Mouse (Mus musculus) G1E (cell line): ENCODE measurements around the gene Rgs3.

Experiments
- CTCF ChIP-seq: IDR thresholded peaks from 2 replicates; pipeline ENCODE4 v1.5.1; 2012; ENCODE audit warnings: low read depth, low read length, inconsistent platforms, mixed read lengths
- GATA1 ChIP-seq: IDR thresholded peaks from 2 replicates; pipeline ENCODE4 v1.6.1; 2012; ENCODE audit warnings: borderline replicate concordance, low read length, inconsistent platforms, mixed read lengths
- TAL1 ChIP-seq: conservative IDR thresholded peaks from 2 replicates; pipeline ENCODE4 v1.6.1; 2012; ENCODE audit warnings: low read depth, low read length, inconsistent platforms, mixed read lengths

DNA sequence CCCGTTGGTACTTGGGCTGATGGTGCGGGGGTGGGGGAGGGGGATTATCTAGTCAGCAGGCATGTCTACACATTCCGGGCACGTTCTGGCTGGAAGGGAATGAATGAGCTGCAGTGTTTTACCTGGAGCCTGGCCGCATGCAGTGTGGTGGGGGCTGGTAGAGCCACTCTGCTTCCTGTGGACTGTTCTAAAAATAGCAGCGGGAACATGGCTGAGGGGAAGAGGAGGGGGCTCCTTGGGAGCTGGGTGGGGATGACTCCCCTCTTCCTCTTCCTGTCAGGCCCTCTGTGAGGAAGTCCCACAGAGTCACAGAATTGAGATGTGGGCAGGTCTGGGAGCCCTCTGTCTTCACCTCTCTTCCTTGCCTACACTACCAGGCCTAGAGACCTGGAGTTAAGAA lies 103.7 kb downstream of the Rgs3 start:
- TF ChIP-seq CTCF: no peak
- no peak for TF ChIP-seq TAL1
- no peak for TF ChIP-seq GATA1
